Mouse (Mus musculus): ENCODE data around the gene Dclre1c. TPM values are rescaled to one million over a fixed set of nuclear protein-coding genes. Genes with fewer than 3 reads are reported as not detected.
"Not testable (repeated sequence)": the region's sequence is repeated elsewhere in the genome, so short reads cannot be mapped to it uniquely, and the experiment has no call there.

Gene Dclre1c
- 7.5 and 7.7 TPM in 2 replicates for polyA plus RNA-seq (2014; fragmentation: Nextera tagmentation; extraction: Ambion mirVana)

GRCm38 (mm10) chr2:3423841-3424578 is at the start of gene Dclre1c:
Dclre1c (plus strand) TSS chr2:3424131.
- Histone ChIP-seq H3K36me3 (ENCODE audit: control insufficient read depth, insufficient read depth, low read length) (no peaks in the 10 kb centered on the region), H3K4me1 (replicated peaks; ENCODE audit: control insufficient read depth, insufficient read depth, low read length) (no peaks in the 10 kb centered on the region; the same call in 1 of the 2 replicates), H3K9me3 (ENCODE audit: control insufficient read depth, low read length) (no peaks in the 10 kb centered on the region), H3K27ac (ENCODE audit: low read depth, low read length) (no peak within 1 kb of the TSS), H3K4me2 (ENCODE audit: low read depth, low read length, severe bottlenecking) (peak within 1 kb of the TSS; percentile 93), H3K27me3 (ENCODE audit: control insufficient read depth, insufficient read depth, low read length) (no peaks in the 10 kb centered on the region), H3K9ac (ENCODE audit: low read length) (peak within 1 kb of the TSS; percentile 60), H3K4me3 (ENCODE audit: low read depth, low read length) (peak within 1 kb of the TSS; percentile 65)
- ATAC-seq (replicated peaks; ENCODE audit: low FRiP score) (peak; percentile 99), DNase-seq (ENCODE audit: low spot score) (peak; percentile 92)
- WGBS, result 1% methylated on average over 29 of the region's 29 CpGs

- Histone ChIP-seq H3K9me3 (ENCODE audit: control insufficient read depth, low read length) (no peaks in the 10 kb centered on the region), H3K9ac (ENCODE audit: low read length) (no peak overlapping the region), H3K27ac (ENCODE audit: low read depth, low read length) (no peak overlapping the region), H3K4me2 (ENCODE audit: low read depth, low read length, severe bottlenecking) (no peak overlapping the region), H3K36me3 (ENCODE audit: control insufficient read depth, insufficient read depth, low read length) (no peaks in the 10 kb centered on the region), H3K27me3 (ENCODE audit: control insufficient read depth, insufficient read depth, low read length) (no peaks in the 10 kb centered on the region), H3K4me1 (replicated peaks; ENCODE audit: control insufficient read depth, insufficient read depth, low read length) (no peaks in the 10 kb centered on the region), H3K4me3 (ENCODE audit: low read depth, low read length) (no peak overlapping the region)
- WGBS, result 84% methylated on average over 6 of the region's 6 CpGs
- no peak for ATAC-seq (replicated peaks; ENCODE audit: low FRiP score)
- no peak for DNase-seq (ENCODE audit: low spot score)
Observed at GRCm38 (mm10) chr2:3387105-3387860, 36.6 kb upstream of the Dclre1c start.

DNA sequence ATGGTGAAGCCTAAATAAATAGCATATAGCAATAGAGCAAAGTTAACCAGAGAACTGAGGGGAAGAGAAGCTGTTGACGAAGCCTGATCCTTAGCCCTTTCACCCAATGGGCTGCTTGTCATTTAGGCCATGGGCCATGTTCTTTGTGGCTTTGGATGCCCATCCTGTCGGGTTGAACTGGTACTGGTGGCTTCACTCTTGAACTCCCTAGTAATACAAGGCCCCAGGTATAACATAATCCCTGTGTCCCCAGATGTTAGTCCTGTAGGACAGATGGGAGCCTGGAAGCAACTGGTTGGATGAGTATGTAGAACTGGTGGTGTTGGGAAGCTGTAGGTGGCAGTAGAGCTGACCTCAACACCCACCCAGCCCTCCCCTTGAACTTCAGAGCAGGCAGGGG is 32.0 kb upstream of the Dclre1c start:
- H3K27ac ChIP-seq (ENCODE audit: low read depth, low read length), result no peak overlapping the region
- ATAC-seq (replicated peaks; ENCODE audit: low FRiP score) (no peak), DNase-seq (ENCODE audit: low spot score) (no peak)
- WGBS, result 68% methylated on average over 2 of the region's 2 CpGs
- no peak overlapping the region for H3K4me2 ChIP-seq (ENCODE audit: low read depth, low read length, severe bottlenecking)
- no peak overlapping the region for H3K9ac ChIP-seq (ENCODE audit: low read length)
- H3K36me3 ChIP-seq (ENCODE audit: control insufficient read depth, insufficient read depth, low read length), result no peaks in the 10 kb centered on the region
- H3K9me3 ChIP-seq (ENCODE audit: control insufficient read depth, low read length), result no peaks in the 10 kb centered on the region
- no peaks in the 10 kb centered on the region for H3K27me3 ChIP-seq (ENCODE audit: control insufficient read depth, insufficient read depth, low read length)
- no peaks in the 10 kb centered on the region for H3K4me1 ChIP-seq (replicated peaks; ENCODE audit: control insufficient read depth, insufficient read depth, low read length)
- H3K4me3 ChIP-seq (ENCODE audit: low read depth, low read length), result no peak overlapping the region

DNA sequence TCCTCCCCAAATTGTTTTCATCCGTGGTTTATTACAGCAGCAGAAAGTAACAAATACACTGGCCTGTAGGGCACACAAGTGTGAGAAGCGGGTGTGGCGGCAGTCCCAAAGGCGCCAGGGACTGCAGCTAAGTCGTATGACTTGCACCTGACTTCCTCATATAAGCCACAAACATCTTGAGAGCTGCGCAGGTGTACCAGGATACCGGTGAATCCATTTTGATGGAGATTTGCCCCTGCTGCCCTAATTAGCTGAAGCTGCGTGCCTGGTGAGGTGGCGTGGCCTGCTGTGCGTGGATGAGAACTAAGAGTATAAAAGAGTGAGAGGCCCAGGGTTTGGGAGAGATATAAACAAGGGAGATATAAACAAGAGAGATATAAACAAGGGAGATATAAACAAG is 26.8 kb upstream of the Dclre1c start, which contains the start of gene Olah:
Olah (minus strand) TSS at position 101 of the 400 bp plus-strand sequence.
- H3K27me3 ChIP-seq (ENCODE audit: control insufficient read depth, insufficient read depth, low read length); H3K4me1 ChIP-seq (replicated peaks; ENCODE audit: control insufficient read depth, insufficient read depth, low read length); ATAC-seq (replicated peaks; ENCODE audit: low FRiP score); H3K9ac ChIP-seq (ENCODE audit: low read length); H3K27ac ChIP-seq (ENCODE audit: low read depth, low read length); DNase-seq (ENCODE audit: low spot score); H3K4me2 ChIP-seq (ENCODE audit: low read depth, low read length, severe bottlenecking); H3K36me3 ChIP-seq (ENCODE audit: control insufficient read depth, insufficient read depth, low read length); H3K9me3 ChIP-seq (ENCODE audit: control insufficient read depth, low read length); H3K4me3 ChIP-seq (ENCODE audit: low read depth, low read length): not testable (repeated sequence)
- WGBS, result 69% methylated on average over 10 of the region's 10 CpGs

GRCm38 (mm10) chr2:3405981-3406380 is 17.9 kb upstream of the Dclre1c start:
- Histone ChIP-seq H3K27me3 (ENCODE audit: control insufficient read depth, insufficient read depth, low read length) (no peaks in the 10 kb centered on the region), H3K9me3 (ENCODE audit: control insufficient read depth, low read length) (no peaks in the 10 kb centered on the region), H3K27ac (ENCODE audit: low read depth, low read length) (no peak overlapping the region), H3K4me3 (ENCODE audit: low read depth, low read length) (no peak overlapping the region), H3K4me1 (replicated peaks; ENCODE audit: control insufficient read depth, insufficient read depth, low read length) (no peaks in the 10 kb centered on the region), H3K9ac (ENCODE audit: low read length) (no peak overlapping the region), H3K36me3 (ENCODE audit: control insufficient read depth, insufficient read depth, low read length) (no peaks in the 10 kb centered on the region), H3K4me2 (ENCODE audit: low read depth, low read length, severe bottlenecking) (no peak overlapping the region)
- ATAC-seq (replicated peaks; ENCODE audit: low FRiP score), result no peak
- no peak for DNase-seq (ENCODE audit: low spot score)
- WGBS, result 88% methylated on average over 4 of the region's 4 CpGs

- ATAC-seq (replicated peaks; ENCODE audit: low FRiP score), result no peak
- no peak for DNase-seq (ENCODE audit: low spot score)
- H3K9ac ChIP-seq (ENCODE audit: low read length), result no peak overlapping the region
- no peaks in the 10 kb centered on the region for H3K27me3 ChIP-seq (ENCODE audit: control insufficient read depth, insufficient read depth, low read length)
- H3K36me3 ChIP-seq (ENCODE audit: control insufficient read depth, insufficient read depth, low read length), result no peaks in the 10 kb centered on the region
- H3K9me3 ChIP-seq (ENCODE audit: control insufficient read depth, low read length), result no peaks in the 10 kb centered on the region
- no peak overlapping the region for H3K27ac ChIP-seq (ENCODE audit: low read depth, low read length)
- no peaks in the 10 kb centered on the region for H3K4me1 ChIP-seq (replicated peaks; ENCODE audit: control insufficient read depth, insufficient read depth, low read length)
- H3K4me3 ChIP-seq (ENCODE audit: low read depth, low read length), result no peak overlapping the region
- H3K4me2 ChIP-seq (ENCODE audit: low read depth, low read length, severe bottlenecking), result no peak overlapping the region
- WGBS, result 83% methylated on average over 7 of the region's 7 CpGs
Observed at GRCm38 (mm10) chr2:3407756-3408155, 16.2 kb upstream of the Dclre1c start.

GRCm38 (mm10) chr2:3414241-3414640 is 9.7 kb upstream of the Dclre1c start:
- DNase-seq (ENCODE audit: low spot score) (peak; percentile 79), ATAC-seq (replicated peaks; ENCODE audit: low FRiP score) (no peak)
- no peak overlapping the region for H3K27ac ChIP-seq (ENCODE audit: low read depth, low read length)
- no peaks in the 10 kb centered on the region for H3K36me3 ChIP-seq (ENCODE audit: control insufficient read depth, insufficient read depth, low read length)
- no peaks in the 10 kb centered on the region for H3K9me3 ChIP-seq (ENCODE audit: control insufficient read depth, low read length)
- no peak overlapping the region for H3K4me2 ChIP-seq (ENCODE audit: low read depth, low read length, severe bottlenecking)
- H3K9ac ChIP-seq (ENCODE audit: low read length), result no peak overlapping the region
- no peak overlapping the region for H3K4me3 ChIP-seq (ENCODE audit: low read depth, low read length)
- peaks cover 6% of the 10 kb centered on the region; the same call in 1 of the 2 replicates for H3K27me3 ChIP-seq (ENCODE audit: control insufficient read depth, insufficient read depth, low read length)
- H3K4me1 ChIP-seq (replicated peaks; ENCODE audit: control insufficient read depth, insufficient read depth, low read length), result peaks cover 4% of the 10 kb centered on the region; the same call in 1 of the 2 replicates
- 34% methylated on average over 4 of the region's 4 CpGs for WGBS

DNA sequence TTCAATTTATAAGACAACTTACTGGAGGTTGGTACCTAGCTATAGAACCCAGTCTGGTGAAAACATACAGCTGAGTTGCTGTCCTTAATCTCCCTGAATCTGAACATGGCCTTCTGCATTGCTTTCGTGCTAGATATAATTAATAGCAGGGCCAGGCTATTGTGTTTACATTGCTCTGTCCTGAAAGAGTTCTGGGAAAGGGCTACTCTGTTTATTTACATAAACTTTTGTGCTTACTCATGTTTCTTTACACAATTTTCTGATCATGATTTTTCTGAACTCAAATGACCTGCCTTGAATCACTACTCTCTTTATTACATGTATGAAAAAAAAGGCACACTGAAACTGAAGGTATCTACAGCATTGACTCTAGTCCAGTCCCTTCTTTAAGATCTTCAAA is 8.3 kb upstream of the Dclre1c start:
- Histone ChIP-seq H3K9ac (ENCODE audit: low read length) (no peak overlapping the region), H3K36me3 (ENCODE audit: control insufficient read depth, insufficient read depth, low read length) (no peaks in the 10 kb centered on the region), H3K27ac (ENCODE audit: low read depth, low read length) (no peak overlapping the region), H3K27me3 (ENCODE audit: control insufficient read depth, insufficient read depth, low read length) (peaks cover 6% of the 10 kb centered on the region; the same call in 1 of the 2 replicates), H3K9me3 (ENCODE audit: control insufficient read depth, low read length) (no peaks in the 10 kb centered on the region), H3K4me3 (ENCODE audit: low read depth, low read length) (no peak overlapping the region), H3K4me2 (ENCODE audit: low read depth, low read length, severe bottlenecking) (no peak overlapping the region), H3K4me1 (replicated peaks; ENCODE audit: control insufficient read depth, insufficient read depth, low read length) (peaks cover 4% of the 10 kb centered on the region; the same call in 1 of the 2 replicates)
- WGBS, result 60% methylated on average over 1 of the region's 1 CpGs
- DNase-seq (ENCODE audit: low spot score) (no peak), ATAC-seq (replicated peaks; ENCODE audit: low FRiP score) (no peak)

All from forebrain, embryonic 11.5 days (tissue).